Comparison of ENCODE assay signal across 7 mouse cellular contexts in the genomic region with DNA sequence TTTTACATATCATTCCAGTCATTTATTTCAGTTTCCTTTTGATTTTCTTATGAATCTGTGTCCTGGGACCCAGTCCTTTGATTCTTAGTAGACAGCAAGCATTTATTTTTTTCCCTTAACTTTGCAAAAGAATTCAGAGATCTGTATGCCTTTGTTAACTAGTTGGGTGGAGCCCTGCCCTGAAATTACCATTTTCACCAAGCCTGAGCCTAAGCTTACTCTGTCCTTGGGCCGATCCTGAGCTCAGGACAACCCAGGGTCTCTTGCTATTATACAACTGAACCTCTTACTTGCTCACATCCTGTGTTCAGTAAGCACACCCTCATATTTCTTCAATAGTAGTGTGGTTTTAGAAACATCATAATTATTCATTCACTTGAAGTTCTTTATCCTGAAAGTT.
"Had no signal": no experiment of that assay in that cellular context is flagged by ENCODE, and none has a peak within 500 bp of the region (broad histone marks: within the 10 kb centered on the region; RNA-seq: fewer than 3 reads in every experiment).

No protein-coding gene starts in this region.

- DNase-seq: lung, adult 2 months; lung, postnatal 14 days; lung, postnatal 36 days; right cerebral cortex, postnatal 14 days; thymus, adult 2 months; thymus, postnatal 25 days; thymus, postnatal 4 days had no signal
